Mouse (Mus musculus) CH12.LX (cell line): Measurements from ENCODE around the gene Abca5. TPM values are rescaled to one million over a fixed set of nuclear protein-coding genes. Genes with fewer than 3 reads are reported as not detected.

ENCODE experiments used
- DNase-seq: peaks from one replicate; pipeline ENCODE4 v3.0.0-alpha.2; 2013; ENCODE audit errors: extremely low read depth
- H3K27ac ChIP-seq: 2 replicates; pipeline ENCODE4 v1.5.1; 2012; ENCODE audit warnings: low read depth, mild to moderate bottlenecking, control low read depth, moderate library complexity; ENCODE audit not compliant: insufficient read depth
- H3K27me3 ChIP-seq: replicated peaks from 2 replicates; pipeline ENCODE3; 2012; ENCODE audit warnings: inconsistent platforms
- H3K36me3 ChIP-seq, 2 experiments: replicated peaks in 1 of 2; 2 replicates each; pipeline versions ENCODE3 to v1.6.1; 2012; ENCODE audit warnings: inconsistent platforms in 1 of 2, low read length in 1 of 2, mild to moderate bottlenecking in 1 of 2, mixed read lengths in 1 of 2, moderate library complexity in 1 of 2; ENCODE audit not compliant: control insufficient read depth in 1 of 2, insufficient read depth in 1 of 2
- H3K4me1 ChIP-seq, 2 experiments: 2 replicates each; pipeline ENCODE4 v1.6.1; 2012; ENCODE audit warnings: inconsistent platforms in 1 of 2, moderate library complexity in 1 of 2; ENCODE audit not compliant: insufficient read depth in 2 of 2, control insufficient read depth in 1 of 2
- H3K4me2 ChIP-seq: 2 replicates; pipeline ENCODE4 v1.6.1; 2012; ENCODE audit warnings: low read depth, mild to moderate bottlenecking, control low read depth; ENCODE audit not compliant: poor library complexity, insufficient read depth, severe bottlenecking
- H3K4me3 ChIP-seq, 3 experiments: fragments of 150-350 bp in 1 of 3; sonication (generic) in 1 of 3; replicated peaks in 1 of 3; 2 replicates each; pipeline versions ENCODE3 to v1.5.1; 2011 to 2012; ENCODE audit warnings: low read depth in 2 of 3, low read length in 2 of 3, mild to moderate bottlenecking in 2 of 3, moderate library complexity in 2 of 3, control low read depth in 1 of 3, improper control_type of control experiment in 1 of 3, inconsistent platforms in 1 of 3, mixed read lengths in 1 of 3; ENCODE audit not compliant: poor library complexity in 1 of 3
- H3K79me2 ChIP-seq: replicated peaks from 2 replicates; pipeline ENCODE4 v1.6.1; 2012; ENCODE audit warnings: mild to moderate bottlenecking, moderate library complexity; ENCODE audit not compliant: control insufficient read depth, poor library complexity, insufficient read depth, severe bottlenecking; ENCODE audit errors: extremely low read depth
- H3K9ac ChIP-seq: 2 replicates; pipeline ENCODE4 v1.6.1; 2012; ENCODE audit warnings: low read depth, mild to moderate bottlenecking, control low read depth, moderate library complexity; ENCODE audit not compliant: insufficient read depth
- H3K9me3 ChIP-seq: replicated peaks from 2 replicates; pipeline ENCODE3; 2012; ENCODE audit warnings: low read length, inconsistent platforms, mixed read lengths
- BHLHE40 ChIP-seq: IDR thresholded peaks from 2 replicates; pipeline ENCODE4 v1.6.1; 2011; ENCODE audit warnings: mild to moderate bottlenecking, low read depth, low read length, improper control_type of control experiment
- CHD2 ChIP-seq: IDR thresholded peaks from 2 replicates; pipeline ENCODE4 v1.6.1; 2011; ENCODE audit warnings: low read length, improper control_type of control experiment
- CTCF ChIP-seq, 2 experiments: IDR thresholded peaks in 1 of 2; conservative IDR thresholded peaks in 1 of 2; 2 replicates each; pipeline ENCODE4 v1.5.1; 2011 to 2012; ENCODE audit warnings: low read depth in 2 of 2, low read length in 2 of 2, improper control_type of control experiment in 1 of 2, inconsistent platforms in 1 of 2, mild to moderate bottlenecking in 1 of 2, moderate library complexity in 1 of 2
- E2F4 ChIP-seq: IDR thresholded peaks from 2 replicates; pipeline ENCODE4 v1.6.1; 2011; ENCODE audit warnings: low read depth, low read length, improper control_type of control experiment; ENCODE audit not compliant: insufficient replicate concordance
- ELF1 ChIP-seq: IDR thresholded peaks from 2 replicates; pipeline ENCODE4 v1.6.1; 2014; ENCODE audit warnings: low read depth, mild to moderate bottlenecking, inconsistent platforms, low read length, improper control_type of control experiment
- EP300 ChIP-seq: IDR thresholded peaks from 2 replicates; pipeline ENCODE4 v1.6.1; 2011; ENCODE audit warnings: low read length, improper control_type of control experiment
- ETS1 ChIP-seq: conservative IDR thresholded peaks from 2 replicates; pipeline ENCODE4 v1.6.1; 2012; ENCODE audit warnings: low read depth, mild to moderate bottlenecking, inconsistent platforms, low read length, improper control_type of control experiment, moderate library complexity
- HCFC1 ChIP-seq: IDR thresholded peaks from 2 replicates; pipeline ENCODE4 v1.6.1; 2012; ENCODE audit warnings: low read depth, mild to moderate bottlenecking, inconsistent platforms, low read length, improper control_type of control experiment
- IRF4 ChIP-seq: IDR thresholded peaks from 2 replicates; pipeline ENCODE4 v1.6.1; 2014; ENCODE audit warnings: low read depth, mild to moderate bottlenecking, inconsistent platforms, low read length, improper control_type of control experiment
- JUN ChIP-seq: IDR thresholded peaks from 2 replicates; pipeline ENCODE4 v1.6.1; 2011; ENCODE audit warnings: low read depth, mild to moderate bottlenecking, low read length, improper control_type of control experiment, moderate library complexity; ENCODE audit not compliant: insufficient read depth
- JUND ChIP-seq: conservative IDR thresholded peaks from 2 replicates; pipeline ENCODE4 v1.6.1; 2011; ENCODE audit warnings: low read depth, low read length, improper control_type of control experiment
- KAT2A ChIP-seq: IDR thresholded peaks from 2 replicates; pipeline ENCODE4 v1.6.1; 2012; ENCODE audit warnings: low read length, improper control_type of control experiment, inconsistent platforms; ENCODE audit not compliant: insufficient replicate concordance
- MAFK ChIP-seq: IDR thresholded peaks from 2 replicates; pipeline ENCODE4 v1.6.1; 2011; ENCODE audit warnings: low read length, improper control_type of control experiment; ENCODE audit not compliant: insufficient replicate concordance
- MAZ ChIP-seq: IDR thresholded peaks from 2 replicates; pipeline ENCODE4 v1.6.1; 2012; ENCODE audit warnings: low read depth, mild to moderate bottlenecking, inconsistent platforms, low read length, improper control_type of control experiment, moderate library complexity
- MEF2A ChIP-seq: IDR thresholded peaks from 2 replicates; pipeline ENCODE4 v1.6.1; 2014; ENCODE audit warnings: low read depth, mild to moderate bottlenecking, inconsistent platforms, low read length, improper control_type of control experiment, borderline replicate concordance
- MXI1 ChIP-seq: IDR thresholded peaks from 2 replicates; pipeline ENCODE4 v1.6.1; 2011; ENCODE audit warnings: mild to moderate bottlenecking, low read depth, low read length, improper control_type of control experiment
- MYC ChIP-seq: IDR thresholded peaks from 2 replicates; pipeline ENCODE4 v1.6.1; 2011; ENCODE audit warnings: low read depth, mild to moderate bottlenecking, improper control_type of control experiment, low read length
- NRF1 ChIP-seq: IDR thresholded peaks from 2 replicates; pipeline ENCODE4 v1.6.1; 2014; ENCODE audit warnings: low read depth, mild to moderate bottlenecking, inconsistent platforms, low read length, improper control_type of control experiment, moderate library complexity
- POLR2A ChIP-seq: IDR thresholded peaks from 2 replicates; pipeline ENCODE4 v1.6.1; 2011; ENCODE audit warnings: low read depth, mild to moderate bottlenecking, improper control_type of control experiment, low read length
- POLR2AphosphoS2 ChIP-seq: IDR thresholded peaks from 2 replicates; pipeline ENCODE4 v1.6.1; 2011; ENCODE audit warnings: low read depth, low read length, improper control_type of control experiment
- RCOR1 ChIP-seq: conservative IDR thresholded peaks from 2 replicates; pipeline ENCODE4 v1.6.1; 2012; ENCODE audit warnings: low read depth, mild to moderate bottlenecking, inconsistent platforms, low read length, improper control_type of control experiment
- SIN3A ChIP-seq: IDR thresholded peaks from 2 replicates; pipeline ENCODE4 v1.6.1; 2012; ENCODE audit warnings: low read length, improper control_type of control experiment, inconsistent platforms
- SMC3 ChIP-seq: IDR thresholded peaks from 2 replicates; pipeline ENCODE4 v1.6.1; 2011; ENCODE audit warnings: low read depth, low read length, improper control_type of control experiment
- TBP ChIP-seq: conservative IDR thresholded peaks from 2 replicates; pipeline ENCODE4 v1.6.1; 2011; ENCODE audit warnings: low read depth, low read length, improper control_type of control experiment
- TCF12 ChIP-seq: IDR thresholded peaks from 2 replicates; pipeline ENCODE4 v1.6.1; 2014; ENCODE audit warnings: low read depth, mild to moderate bottlenecking, inconsistent platforms, low read length, improper control_type of control experiment
- UBTF ChIP-seq: IDR thresholded peaks from 2 replicates; pipeline ENCODE4 v1.6.1; 2012; ENCODE audit warnings: low read depth, mild to moderate bottlenecking, inconsistent platforms, low read length, improper control_type of control experiment, moderate library complexity
- USF1 ChIP-seq: IDR thresholded peaks from 2 replicates; pipeline ENCODE4 v1.6.1; 2014; ENCODE audit warnings: low read depth, mild to moderate bottlenecking, inconsistent platforms, low read length, improper control_type of control experiment
- USF2 ChIP-seq: conservative IDR thresholded peaks from 2 replicates; pipeline ENCODE4 v1.6.1; 2011; ENCODE audit warnings: low read depth, low read length, improper control_type of control experiment
- ZC3H11A ChIP-seq: IDR thresholded peaks from 2 replicates; pipeline ENCODE4 v1.6.1; 2012; ENCODE audit warnings: low read depth, mild to moderate bottlenecking, inconsistent platforms, low read length, improper control_type of control experiment
- ZMIZ1 ChIP-seq: IDR thresholded peaks from 2 replicates; pipeline ENCODE4 v1.6.1; 2012; ENCODE audit warnings: low read depth, mild to moderate bottlenecking, inconsistent platforms, low read length, improper control_type of control experiment
- ZNF384 ChIP-seq: IDR thresholded peaks from 2 replicates; pipeline ENCODE4 v1.6.1; 2012; ENCODE audit warnings: low read depth, low read length, improper control_type of control experiment, inconsistent platforms
- dilution Hi-C: fragments of 300-500 bp; cut with MboI; formaldehyde crosslinking; loops from 2 replicates; pipeline ENCODE4 v1.14.3; 2020; ENCODE audit warnings: low sequenced_read_pairs; ENCODE audit not compliant: extremely low pct_unique_long_range_greater_than_20kb, extremely low pct_ligation_motif_present
- in situ Hi-C: fragments of 300-500 bp; cut with MboI; formaldehyde crosslinking; loops from 3 replicates; pipeline ENCODE4 v1.14.3; 2019; ENCODE audit warnings: low sequenced_read_pairs, low pct_ligation_motif_present, low pct_unique_long_range_greater_than_20kb, mixed read lengths
- polyA plus RNA-seq: library from polyadenylated mRNA; unstranded; fragments of >175 nt; gene quantifications from 2 replicates; pipeline ENCODE4 v1.2.1, GENCODE M21; 2012; ENCODE audit warnings: low read depth; ENCODE audit not compliant: insufficient read length
- total RNA-seq, 2 experiments: library from RNA; depleted of rRNA; stranded (reverse); fragments of 300-350 nt in 1 of 2; fragments of >200 nt in 1 of 2; gene quantifications; 2 replicates each; pipeline ENCODE4 v1.2.3; 2012 to 2014

Gene Abca5
- total and polyA plus RNA-seq, 3 experiments, result 5.0 to 6.2 (median 6.2) TPM

DNA sequence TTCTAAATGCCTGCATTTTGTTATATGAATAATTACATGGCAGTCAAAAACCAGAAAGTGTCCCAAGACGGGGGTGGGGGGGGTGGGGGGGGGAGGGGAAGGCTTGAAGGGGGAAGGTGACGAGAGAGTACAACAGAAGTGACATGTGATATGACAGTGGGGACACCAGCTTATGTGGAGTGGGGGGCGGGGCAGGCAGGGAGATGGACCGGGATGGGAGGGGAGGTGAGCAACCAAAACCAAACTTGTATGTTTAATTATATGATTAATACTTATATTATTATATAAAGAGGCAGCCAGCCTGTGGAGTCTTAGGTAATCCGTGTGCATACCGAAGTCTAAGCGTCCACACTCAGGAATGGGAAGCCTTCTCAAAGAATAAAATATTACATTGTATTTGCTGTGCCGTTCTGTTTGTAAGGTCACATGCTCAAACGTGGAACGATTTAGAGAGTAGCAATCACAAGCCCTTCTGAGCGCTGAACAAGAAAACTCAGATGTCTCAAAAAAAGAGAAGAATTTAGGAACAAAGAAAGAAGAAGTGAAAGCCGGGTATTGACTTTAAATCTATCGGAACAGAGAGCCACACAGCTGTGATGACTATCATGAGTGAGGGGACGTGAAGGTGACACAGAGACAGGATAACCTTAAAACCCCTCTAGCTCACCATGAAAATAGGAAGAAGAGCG is 34.9 kb upstream of the Abca5 start (continued):
- TF ChIP-seq ZC3H11A (no peak), JUN (no peak), SIN3A (no peak), ZMIZ1 (0 out of 2 replicates have a peak, but pooled peaks have one; percentile 15), MYC (no peak; the same call in none of the 2 replicates), MAFK (no peak), CTCF (conservative IDR thresholded peaks at IDR 0.05 in 1 of 2, IDR thresholded peaks at IDR 0.05 in 1 of 2; ENCODE audit: low read depth in 2 of 2, low read length in 2 of 2) (no peak), TCF12 (peak; percentile 67; the same call in 1 of the 2 replicates), USF1 (peak; percentile 58), JUND (peak; percentile 53; the same call in 1 of the 2 replicates), E2F4 (no peak), USF2 (peak; percentile 46; the same call in 1 of the 2 replicates), RCOR1 (no peak; the same call in 1 of the 2 replicates), POLR2A (no peak), EP300 (peak; percentile 97), NRF1 (no peak), SMC3 (no peak), MXI1 (no peak; the same call in 1 of the 2 replicates)

DNA sequence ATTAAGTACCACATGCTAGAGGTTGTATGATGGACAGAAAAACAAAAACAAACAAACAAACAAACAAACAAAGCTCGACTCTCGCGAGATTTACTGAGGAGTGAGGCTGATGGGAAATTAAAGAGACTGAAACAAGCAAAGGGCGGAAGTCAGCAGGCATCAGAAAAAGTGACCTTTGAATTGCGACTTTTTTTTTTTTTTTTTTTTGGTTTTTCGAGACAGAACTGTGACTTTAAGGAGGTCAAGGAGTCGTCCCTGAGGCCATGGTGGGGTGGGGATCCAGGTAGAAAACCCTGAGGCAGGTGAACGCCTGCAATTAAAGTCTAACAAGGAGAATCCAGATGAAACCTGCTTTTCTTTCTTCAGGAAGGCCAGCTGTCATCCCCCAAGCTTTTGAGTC is 34.3 kb upstream of the Abca5 start:
- Histone ChIP-seq H3K4me2 (peak overlapping the region; percentile 67), H3K9me3 (no peaks in the 10 kb centered on the region), H3K4me3 (peak overlapping the region in 2 of 3 experiments; percentile 39 to 47), H3K27ac (peak overlapping the region; percentile 31; the same call in 1 of the 2 replicates), H3K4me1 (peaks cover 2 to 42% of the 10 kb centered on the region in 2 experiments; a peak in 3 of 4 replicates), H3K27me3 (no peaks in the 10 kb centered on the region), H3K36me3 (no peaks in the 10 kb centered on the region), H3K79me2 (no peaks in the 10 kb centered on the region), H3K9ac (peak overlapping the region; percentile 47; the same call in 1 of the 2 replicates)
- in situ Hi-C loops (loop anchor here (25.0 kb wide), 1 partner anchor 690 kb away; the partner anchor contains the start of gene Kcnj2), dilution Hi-C loops (no loop called here)
- TF ChIP-seq ZMIZ1 (0 out of 2 replicates have a peak, but pooled peaks have one; percentile 26), POLR2AphosphoS2 (no peak), CHD2 (peak; percentile 99), MEF2A (peak; percentile 53; the same call in 1 of the 2 replicates), TBP (0 out of 2 replicates have a peak, but pooled peaks have one; percentile 38), E2F4 (no peak), MAZ (0 out of 2 replicates have a peak, but pooled peaks have one; percentile 31), POLR2A (peak; percentile 44; the same call in 1 of the 2 replicates), SIN3A (peak; percentile 38; the same call in 1 of the 2 replicates), IRF4 (0 out of 2 replicates have a peak, but pooled peaks have one; percentile 36), JUND (no peak), ZNF384 (peak; percentile 92), HCFC1 (peak; percentile 74), UBTF (no peak), KAT2A (0 out of 2 replicates have a peak, but pooled peaks have one; percentile 35), BHLHE40 (0 out of 2 replicates have a peak, but pooled peaks have one; percentile 27), TCF12 (peak; percentile 35; the same call in 1 of the 2 replicates), ELF1 (peak; percentile 85), SMC3 (no peak), MAFK (no peak), ETS1 (peak; percentile 7; the same call in 1 of the 2 replicates), MXI1 (no peak)
- DNase-seq, result peak; percentile 71
